Mouse (Mus musculus) CH12.LX (cell line): ENCODE measurements around the gene Capn1. TPM values are rescaled to one million over a fixed set of nuclear protein-coding genes. Genes with fewer than 3 reads are reported as not detected.

Experiments used
- DNase-seq: peaks from one replicate; pipeline ENCODE4 v3.0.0-alpha.2; 2013; ENCODE audit errors: extremely low read depth
- H3K27ac ChIP-seq: 2 replicates; pipeline ENCODE4 v1.5.1; 2012; ENCODE audit warnings: low read depth, mild to moderate bottlenecking, control low read depth, moderate library complexity; ENCODE audit not compliant: insufficient read depth
- H3K27me3 ChIP-seq: replicated peaks from 2 replicates; pipeline ENCODE3; 2012; ENCODE audit warnings: inconsistent platforms
- H3K36me3 ChIP-seq, 2 experiments: replicated peaks in 1 of 2; 2 replicates each; pipeline versions ENCODE3 to v1.6.1; 2012; ENCODE audit warnings: inconsistent platforms in 1 of 2, low read length in 1 of 2, mild to moderate bottlenecking in 1 of 2, mixed read lengths in 1 of 2, moderate library complexity in 1 of 2; ENCODE audit not compliant: control insufficient read depth in 1 of 2, insufficient read depth in 1 of 2
- H3K4me1 ChIP-seq, 2 experiments: 2 replicates each; pipeline ENCODE4 v1.6.1; 2012; ENCODE audit warnings: inconsistent platforms in 1 of 2, moderate library complexity in 1 of 2; ENCODE audit not compliant: insufficient read depth in 2 of 2, control insufficient read depth in 1 of 2
- H3K4me2 ChIP-seq: 2 replicates; pipeline ENCODE4 v1.6.1; 2012; ENCODE audit warnings: low read depth, mild to moderate bottlenecking, control low read depth; ENCODE audit not compliant: poor library complexity, insufficient read depth, severe bottlenecking
- H3K4me3 ChIP-seq, 3 experiments: fragments of 150-350 bp in 1 of 3; sonication (generic) in 1 of 3; replicated peaks in 1 of 3; 2 replicates each; pipeline versions ENCODE3 to v1.5.1; 2011 to 2012; ENCODE audit warnings: low read depth in 2 of 3, low read length in 2 of 3, mild to moderate bottlenecking in 2 of 3, moderate library complexity in 2 of 3, control low read depth in 1 of 3, improper control_type of control experiment in 1 of 3, inconsistent platforms in 1 of 3, mixed read lengths in 1 of 3; ENCODE audit not compliant: poor library complexity in 1 of 3
- H3K79me2 ChIP-seq: replicated peaks from 2 replicates; pipeline ENCODE4 v1.6.1; 2012; ENCODE audit warnings: mild to moderate bottlenecking, moderate library complexity; ENCODE audit not compliant: control insufficient read depth, poor library complexity, insufficient read depth, severe bottlenecking; ENCODE audit errors: extremely low read depth
- H3K9ac ChIP-seq: 2 replicates; pipeline ENCODE4 v1.6.1; 2012; ENCODE audit warnings: low read depth, mild to moderate bottlenecking, control low read depth, moderate library complexity; ENCODE audit not compliant: insufficient read depth
- H3K9me3 ChIP-seq: replicated peaks from 2 replicates; pipeline ENCODE3; 2012; ENCODE audit warnings: low read length, inconsistent platforms, mixed read lengths
- BHLHE40 ChIP-seq: IDR thresholded peaks from 2 replicates; pipeline ENCODE4 v1.6.1; 2011; ENCODE audit warnings: mild to moderate bottlenecking, low read depth, low read length, improper control_type of control experiment
- CHD1 ChIP-seq: IDR thresholded peaks from 2 replicates; pipeline ENCODE4 v1.6.1; 2012; ENCODE audit warnings: low read depth, low read length, improper control_type of control experiment, inconsistent platforms
- CHD2 ChIP-seq: IDR thresholded peaks from 2 replicates; pipeline ENCODE4 v1.6.1; 2011; ENCODE audit warnings: low read length, improper control_type of control experiment
- CTCF ChIP-seq, 2 experiments: IDR thresholded peaks in 1 of 2; conservative IDR thresholded peaks in 1 of 2; 2 replicates each; pipeline ENCODE4 v1.5.1; 2011 to 2012; ENCODE audit warnings: low read depth in 2 of 2, low read length in 2 of 2, improper control_type of control experiment in 1 of 2, inconsistent platforms in 1 of 2, mild to moderate bottlenecking in 1 of 2, moderate library complexity in 1 of 2
- E2F4 ChIP-seq: IDR thresholded peaks from 2 replicates; pipeline ENCODE4 v1.6.1; 2011; ENCODE audit warnings: low read depth, low read length, improper control_type of control experiment; ENCODE audit not compliant: insufficient replicate concordance
- ELF1 ChIP-seq: IDR thresholded peaks from 2 replicates; pipeline ENCODE4 v1.6.1; 2014; ENCODE audit warnings: low read depth, mild to moderate bottlenecking, inconsistent platforms, low read length, improper control_type of control experiment
- EP300 ChIP-seq: IDR thresholded peaks from 2 replicates; pipeline ENCODE4 v1.6.1; 2011; ENCODE audit warnings: low read length, improper control_type of control experiment
- ETS1 ChIP-seq: conservative IDR thresholded peaks from 2 replicates; pipeline ENCODE4 v1.6.1; 2012; ENCODE audit warnings: low read depth, mild to moderate bottlenecking, inconsistent platforms, low read length, improper control_type of control experiment, moderate library complexity
- GABPA ChIP-seq: IDR thresholded peaks from 2 replicates; pipeline ENCODE4 v1.6.1; 2012; ENCODE audit warnings: low read depth, low read length, improper control_type of control experiment, inconsistent platforms; ENCODE audit not compliant: insufficient replicate concordance
- HCFC1 ChIP-seq: IDR thresholded peaks from 2 replicates; pipeline ENCODE4 v1.6.1; 2012; ENCODE audit warnings: low read depth, mild to moderate bottlenecking, inconsistent platforms, low read length, improper control_type of control experiment
- IRF4 ChIP-seq: IDR thresholded peaks from 2 replicates; pipeline ENCODE4 v1.6.1; 2014; ENCODE audit warnings: low read depth, mild to moderate bottlenecking, inconsistent platforms, low read length, improper control_type of control experiment
- JUN ChIP-seq: IDR thresholded peaks from 2 replicates; pipeline ENCODE4 v1.6.1; 2011; ENCODE audit warnings: low read depth, mild to moderate bottlenecking, low read length, improper control_type of control experiment, moderate library complexity; ENCODE audit not compliant: insufficient read depth
- JUND ChIP-seq: conservative IDR thresholded peaks from 2 replicates; pipeline ENCODE4 v1.6.1; 2011; ENCODE audit warnings: low read depth, low read length, improper control_type of control experiment
- KAT2A ChIP-seq: IDR thresholded peaks from 2 replicates; pipeline ENCODE4 v1.6.1; 2012; ENCODE audit warnings: low read length, improper control_type of control experiment, inconsistent platforms; ENCODE audit not compliant: insufficient replicate concordance
- MAFK ChIP-seq: IDR thresholded peaks from 2 replicates; pipeline ENCODE4 v1.6.1; 2011; ENCODE audit warnings: low read length, improper control_type of control experiment; ENCODE audit not compliant: insufficient replicate concordance
- MAX ChIP-seq: IDR thresholded peaks from 2 replicates; pipeline ENCODE4 v1.6.1; 2011; ENCODE audit warnings: low read length, improper control_type of control experiment
- MAZ ChIP-seq: IDR thresholded peaks from 2 replicates; pipeline ENCODE4 v1.6.1; 2012; ENCODE audit warnings: low read depth, mild to moderate bottlenecking, inconsistent platforms, low read length, improper control_type of control experiment, moderate library complexity
- MEF2A ChIP-seq: IDR thresholded peaks from 2 replicates; pipeline ENCODE4 v1.6.1; 2014; ENCODE audit warnings: low read depth, mild to moderate bottlenecking, inconsistent platforms, low read length, improper control_type of control experiment, borderline replicate concordance
- MXI1 ChIP-seq: IDR thresholded peaks from 2 replicates; pipeline ENCODE4 v1.6.1; 2011; ENCODE audit warnings: mild to moderate bottlenecking, low read depth, low read length, improper control_type of control experiment
- MYC ChIP-seq: IDR thresholded peaks from 2 replicates; pipeline ENCODE4 v1.6.1; 2011; ENCODE audit warnings: low read depth, mild to moderate bottlenecking, improper control_type of control experiment, low read length
- NELFE ChIP-seq: IDR thresholded peaks from 2 replicates; pipeline ENCODE4 v1.6.1; 2011; ENCODE audit warnings: low read depth, low read length, improper control_type of control experiment
- NRF1 ChIP-seq: IDR thresholded peaks from 2 replicates; pipeline ENCODE4 v1.6.1; 2014; ENCODE audit warnings: low read depth, mild to moderate bottlenecking, inconsistent platforms, low read length, improper control_type of control experiment, moderate library complexity
- PAX5 ChIP-seq: IDR thresholded peaks from 2 replicates; pipeline ENCODE4 v1.6.1; 2012; ENCODE audit warnings: low read length, inconsistent platforms, mixed read lengths
- POLR2A ChIP-seq: IDR thresholded peaks from 2 replicates; pipeline ENCODE4 v1.6.1; 2011; ENCODE audit warnings: low read depth, mild to moderate bottlenecking, improper control_type of control experiment, low read length
- POLR2AphosphoS2 ChIP-seq: IDR thresholded peaks from 2 replicates; pipeline ENCODE4 v1.6.1; 2011; ENCODE audit warnings: low read depth, low read length, improper control_type of control experiment
- RAD21 ChIP-seq: IDR thresholded peaks from 2 replicates; pipeline ENCODE4 v1.6.1; 2011; ENCODE audit warnings: low read depth, mild to moderate bottlenecking, low read length, improper control_type of control experiment, moderate library complexity
- RCOR1 ChIP-seq: conservative IDR thresholded peaks from 2 replicates; pipeline ENCODE4 v1.6.1; 2012; ENCODE audit warnings: low read depth, mild to moderate bottlenecking, inconsistent platforms, low read length, improper control_type of control experiment
- SIN3A ChIP-seq: IDR thresholded peaks from 2 replicates; pipeline ENCODE4 v1.6.1; 2012; ENCODE audit warnings: low read length, improper control_type of control experiment, inconsistent platforms
- SMC3 ChIP-seq: IDR thresholded peaks from 2 replicates; pipeline ENCODE4 v1.6.1; 2011; ENCODE audit warnings: low read depth, low read length, improper control_type of control experiment
- TBP ChIP-seq: conservative IDR thresholded peaks from 2 replicates; pipeline ENCODE4 v1.6.1; 2011; ENCODE audit warnings: low read depth, low read length, improper control_type of control experiment
- TCF12 ChIP-seq: IDR thresholded peaks from 2 replicates; pipeline ENCODE4 v1.6.1; 2014; ENCODE audit warnings: low read depth, mild to moderate bottlenecking, inconsistent platforms, low read length, improper control_type of control experiment
- UBTF ChIP-seq: IDR thresholded peaks from 2 replicates; pipeline ENCODE4 v1.6.1; 2012; ENCODE audit warnings: low read depth, mild to moderate bottlenecking, inconsistent platforms, low read length, improper control_type of control experiment, moderate library complexity
- USF1 ChIP-seq: IDR thresholded peaks from 2 replicates; pipeline ENCODE4 v1.6.1; 2014; ENCODE audit warnings: low read depth, mild to moderate bottlenecking, inconsistent platforms, low read length, improper control_type of control experiment
- USF2 ChIP-seq: conservative IDR thresholded peaks from 2 replicates; pipeline ENCODE4 v1.6.1; 2011; ENCODE audit warnings: low read depth, low read length, improper control_type of control experiment
- ZC3H11A ChIP-seq: IDR thresholded peaks from 2 replicates; pipeline ENCODE4 v1.6.1; 2012; ENCODE audit warnings: low read depth, mild to moderate bottlenecking, inconsistent platforms, low read length, improper control_type of control experiment
- ZKSCAN1 ChIP-seq: IDR thresholded peaks from 2 replicates; pipeline ENCODE4 v1.6.1; 2012; ENCODE audit warnings: low read depth, inconsistent platforms, low read length, improper control_type of control experiment, borderline replicate concordance
- ZMIZ1 ChIP-seq: IDR thresholded peaks from 2 replicates; pipeline ENCODE4 v1.6.1; 2012; ENCODE audit warnings: low read depth, mild to moderate bottlenecking, inconsistent platforms, low read length, improper control_type of control experiment
- ZNF384 ChIP-seq: IDR thresholded peaks from 2 replicates; pipeline ENCODE4 v1.6.1; 2012; ENCODE audit warnings: low read depth, low read length, improper control_type of control experiment, inconsistent platforms
- dilution Hi-C: fragments of 300-500 bp; cut with MboI; formaldehyde crosslinking; loops from 2 replicates; pipeline ENCODE4 v1.14.3; 2020; ENCODE audit warnings: low sequenced_read_pairs; ENCODE audit not compliant: extremely low pct_unique_long_range_greater_than_20kb, extremely low pct_ligation_motif_present
- in situ Hi-C: fragments of 300-500 bp; cut with MboI; formaldehyde crosslinking; loops from 3 replicates; pipeline ENCODE4 v1.14.3; 2019; ENCODE audit warnings: low sequenced_read_pairs, low pct_ligation_motif_present, low pct_unique_long_range_greater_than_20kb, mixed read lengths
- polyA plus RNA-seq: library from polyadenylated mRNA; unstranded; fragments of >175 nt; gene quantifications from 2 replicates; pipeline ENCODE4 v1.2.1, GENCODE M21; 2012; ENCODE audit warnings: low read depth; ENCODE audit not compliant: insufficient read length
- total RNA-seq, 2 experiments: library from RNA; depleted of rRNA; stranded (reverse); fragments of 300-350 nt in 1 of 2; fragments of >200 nt in 1 of 2; gene quantifications; 2 replicates each; pipeline ENCODE4 v1.2.3; 2012 to 2014

The Capn1 gene
- total and polyA plus RNA-seq, 3 experiments, result 20.0 to 42.9 (median 40.2) TPM

DNA sequence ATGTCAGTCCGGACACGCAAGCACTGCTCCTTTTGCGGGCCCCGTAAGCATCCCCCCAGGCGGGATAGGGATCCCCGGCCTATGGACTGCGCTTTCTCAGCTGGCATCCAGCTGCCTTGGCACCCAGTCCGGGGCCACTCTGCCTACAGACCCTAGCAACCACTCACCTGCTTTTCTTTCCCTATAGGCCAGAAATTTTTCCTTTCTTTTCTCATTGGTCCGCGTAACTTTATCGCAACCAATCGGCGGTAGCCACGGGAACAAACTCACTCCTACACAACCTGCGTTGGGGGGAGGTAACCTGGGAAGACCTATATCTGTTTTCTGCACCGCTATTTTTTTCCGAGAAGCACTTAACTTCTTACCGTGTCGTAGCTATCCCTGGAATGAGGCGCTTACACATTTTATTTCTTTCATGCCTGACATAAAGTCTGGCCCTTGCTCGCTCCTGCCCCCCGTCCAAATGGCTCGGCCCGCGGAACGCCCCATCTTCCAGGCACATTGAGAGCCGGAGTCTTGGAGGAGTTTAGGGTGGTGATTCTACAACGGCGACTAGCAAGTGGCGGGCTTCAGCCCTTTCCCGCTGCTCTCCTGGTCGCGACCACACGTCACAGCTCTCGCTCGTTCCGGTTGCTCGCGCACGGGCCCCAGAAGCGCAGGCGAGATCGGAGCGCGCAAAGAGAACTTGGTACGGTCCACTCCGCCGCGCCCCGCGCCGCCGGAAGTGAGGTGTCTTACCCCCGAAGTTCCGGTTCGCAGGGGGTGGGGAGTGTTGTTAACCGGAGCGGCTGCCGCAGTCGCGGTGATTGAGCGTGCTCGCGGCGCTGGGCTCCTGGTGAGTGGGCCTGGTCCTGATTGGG, 30.8 kb upstream of the Capn1 start, which contains the start of gene Syvn1:
Syvn1 (plus strand) TSS at position 283 of the 860 bp plus-strand sequence.
- dilution Hi-C loops (no loop called here), in situ Hi-C loops (no loop called here)
- H3K79me2 ChIP-seq, result peaks cover 41% of the 10 kb centered on the region
- H3K27ac ChIP-seq, result peak within 1 kb of the TSS; percentile 99
- H3K27me3 ChIP-seq, result no peaks in the 10 kb centered on the region
- peak within 1 kb of the TSS; percentile 82 to 99 (median 98) for H3K4me3 ChIP-seq
- H3K9me3 ChIP-seq, result no peaks in the 10 kb centered on the region
- H3K9ac ChIP-seq, result peak within 1 kb of the TSS; percentile 97
- TF ChIP-seq ZNF384, result peak; percentile 66; the same call in 1 of the 2 replicates
- peak; percentile 78 for TF ChIP-seq POLR2A
- TF ChIP-seq POLR2AphosphoS2, result peak; percentile 96
- no peak for TF ChIP-seq JUN
- TF ChIP-seq CTCF (conservative IDR thresholded peaks at IDR 0.05 in 1 of 2, IDR thresholded peaks at IDR 0.05 in 1 of 2; ENCODE audit: low read depth in 2 of 2, low read length in 2 of 2), result no peak
- TF ChIP-seq BHLHE40, result peak; percentile 26; the same call in 1 of the 2 replicates
- TF ChIP-seq MAZ, result peak; percentile 84; the same call in 1 of the 2 replicates
- TF ChIP-seq MEF2A, result no peak; the same call in 1 of the 2 replicates
- TF ChIP-seq HCFC1, result peak; percentile 75
- TF ChIP-seq MAX, result no peak; the same call in none of the 2 replicates
- no peak for TF ChIP-seq USF1
- peak; percentile 59 for TF ChIP-seq MXI1
- no peak; the same call in 1 of the 2 replicates for TF ChIP-seq ETS1
- TF ChIP-seq UBTF, result no peak
- no peak for TF ChIP-seq MAFK
- TF ChIP-seq NELFE, result peak; percentile 59
- TF ChIP-seq KAT2A, result 0 out of 2 replicates have a peak, but pooled peaks have one; percentile 62
- TF ChIP-seq SMC3, result no peak
- TF ChIP-seq MYC, result no peak
- no peak; the same call in 1 of the 2 replicates for TF ChIP-seq E2F4
- TF ChIP-seq RCOR1, result no peak
- peak; percentile 64 for TF ChIP-seq NRF1
- peak; percentile 96 for TF ChIP-seq TBP
- no peak; the same call in 1 of the 2 replicates for TF ChIP-seq ZKSCAN1
- peak; percentile 76 for TF ChIP-seq ELF1
- TF ChIP-seq IRF4, result 0 out of 2 replicates have a peak, but pooled peaks have one; percentile 19
- peak; percentile 57; the same call in 1 of the 2 replicates for TF ChIP-seq PAX5
- no peak; the same call in 1 of the 2 replicates for TF ChIP-seq JUND
- TF ChIP-seq EP300, result no peak
- TF ChIP-seq CHD2, result peak; percentile 98
- peak; percentile 66 for TF ChIP-seq TCF12
- TF ChIP-seq GABPA, result no peak
- TF ChIP-seq ZC3H11A, result no peak
- peak; percentile 97 for TF ChIP-seq CHD1
- TF ChIP-seq RAD21, result no peak
- peak; percentile 91 for TF ChIP-seq ZMIZ1
- TF ChIP-seq SIN3A, result peak; percentile 84
- TF ChIP-seq USF2, result no peak
- H3K36me3 ChIP-seq, result peaks cover 32 to 35% of the 10 kb centered on the region in 2 experiments
- H3K4me1 ChIP-seq, result peaks cover 36 to 58% of the 10 kb centered on the region in 2 experiments
- peak; percentile 96 for DNase-seq
- peak within 1 kb of the TSS; percentile 93 for H3K4me2 ChIP-seq
